Mouse (Mus musculus): ENCODE results near the gene Mast4.

GRCm38 (mm10) chr13:103207199-103207598 is 127.1 kb downstream of the Mast4 start:
- TF ChIP-seq GATA1 (IDR thresholded peaks at IDR 0.05; ENCODE audit: low read length): no peak
- TF ChIP-seq TAL1 (IDR thresholded peaks at IDR 0.05; ENCODE audit: low read length): no peak

Measured in erythroblast, embryonic 14.5 days (primary cell).